Mouse (Mus musculus) NIH3T3 (cell line): Measurements from ENCODE around the gene Fnbp1.
"Not testable (repeated sequence)": the region's sequence is repeated elsewhere in the genome, so short reads cannot be mapped to it uniquely, and the experiment has no call there.

Source experiments
- DNase-seq: peaks from one replicate; pipeline ENCODE4 v3.0.0-alpha.2; 2012; ENCODE audit warnings: low read depth

The Fnbp1 gene

DNA sequence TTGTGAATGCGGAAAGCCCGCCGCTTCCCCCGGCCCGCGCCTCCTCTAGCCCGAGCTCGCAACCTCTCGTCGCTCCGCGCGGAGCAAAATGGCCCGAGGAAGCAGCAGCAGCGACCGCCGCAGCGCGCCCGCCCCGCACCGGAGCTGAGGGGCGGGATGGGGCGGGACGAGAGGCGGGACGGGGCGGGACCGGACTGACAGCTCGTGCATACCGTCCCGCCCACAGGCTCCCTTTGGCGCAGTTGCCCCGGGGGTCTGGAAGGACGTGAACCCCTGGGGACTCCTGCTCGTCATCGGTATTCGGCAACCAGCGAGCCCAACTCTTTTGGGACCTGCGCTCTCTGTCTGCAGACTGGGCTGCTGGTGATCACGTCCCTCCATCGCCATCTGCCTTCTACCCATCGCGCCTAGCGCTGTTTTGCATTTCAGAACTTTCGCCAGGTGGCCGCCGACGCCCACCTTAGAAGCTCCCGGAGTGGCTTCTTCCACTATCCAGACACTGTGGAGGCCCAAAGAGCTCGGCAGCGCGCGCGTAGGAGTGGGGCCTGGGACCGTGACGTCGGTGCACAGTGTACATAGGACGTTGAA lies at the start of gene Fnbp1:
Gene Fnbp1, minus strand, starts transcription at position 142 of the 588 bp plus-strand sequence.
- DNase-seq: peak; percentile 93

DNA sequence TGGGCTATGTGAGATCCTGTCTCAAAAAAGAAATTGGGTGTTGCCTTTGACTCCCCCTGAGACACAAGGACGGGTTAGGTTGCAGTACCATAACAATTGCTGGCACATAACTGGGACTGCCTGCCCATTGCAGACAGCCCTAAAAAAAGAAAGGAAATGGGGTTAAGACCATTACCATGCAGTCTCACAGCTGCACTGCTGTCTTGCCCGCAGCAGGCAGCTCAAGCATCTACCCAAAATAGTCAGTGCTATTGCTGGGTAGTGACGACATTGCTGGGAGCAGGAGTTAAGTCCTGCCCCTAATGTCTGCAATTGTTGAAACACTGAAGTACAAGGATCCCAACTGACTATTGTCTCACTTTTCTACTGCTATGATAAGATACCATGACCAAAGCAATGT lies 47.8 kb upstream of the Fnbp1 start:
- DNase-seq: no peak

DNA sequence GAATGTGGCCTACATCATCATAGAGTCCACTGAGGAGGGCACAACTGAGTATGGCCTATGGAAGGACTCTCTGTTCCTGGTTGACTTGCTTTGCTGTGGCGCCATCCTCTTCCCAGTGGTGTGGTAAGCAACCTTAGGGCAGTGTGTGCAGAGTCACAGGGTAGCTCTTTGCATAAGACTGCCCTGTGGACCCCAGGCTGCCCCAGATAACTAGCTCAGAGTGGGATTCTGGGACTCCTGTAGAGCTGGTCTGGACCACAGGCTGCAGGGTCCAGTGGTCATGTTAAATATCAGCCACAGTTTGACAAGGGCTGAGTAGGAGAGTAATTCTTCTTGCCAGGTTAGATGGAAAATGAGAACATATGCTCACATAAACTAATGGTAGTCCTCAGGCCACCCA lies 46.9 kb upstream of the Fnbp1 start:
- no peak for DNase-seq

DNA sequence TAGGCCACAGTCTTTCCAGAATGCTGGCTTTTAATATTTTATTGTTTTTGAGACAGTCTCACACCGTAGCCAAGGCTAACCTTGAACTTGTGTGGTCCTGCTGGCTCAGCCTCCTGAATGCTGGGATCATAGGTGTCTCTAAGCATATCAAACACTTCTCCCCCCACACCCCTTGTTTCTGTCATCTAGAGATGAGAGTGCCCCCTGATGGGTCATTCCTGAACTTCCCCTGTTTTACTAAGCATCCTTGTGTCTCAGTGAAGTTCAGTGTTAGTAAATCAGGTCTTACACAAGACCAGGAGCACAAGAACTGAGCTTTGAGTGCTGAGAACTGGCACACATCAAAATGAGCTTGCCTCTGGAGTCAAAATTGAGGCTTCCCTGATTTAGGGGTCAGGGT lies 42.0 kb upstream of the Fnbp1 start:
- peak; percentile 34 for DNase-seq

DNA sequence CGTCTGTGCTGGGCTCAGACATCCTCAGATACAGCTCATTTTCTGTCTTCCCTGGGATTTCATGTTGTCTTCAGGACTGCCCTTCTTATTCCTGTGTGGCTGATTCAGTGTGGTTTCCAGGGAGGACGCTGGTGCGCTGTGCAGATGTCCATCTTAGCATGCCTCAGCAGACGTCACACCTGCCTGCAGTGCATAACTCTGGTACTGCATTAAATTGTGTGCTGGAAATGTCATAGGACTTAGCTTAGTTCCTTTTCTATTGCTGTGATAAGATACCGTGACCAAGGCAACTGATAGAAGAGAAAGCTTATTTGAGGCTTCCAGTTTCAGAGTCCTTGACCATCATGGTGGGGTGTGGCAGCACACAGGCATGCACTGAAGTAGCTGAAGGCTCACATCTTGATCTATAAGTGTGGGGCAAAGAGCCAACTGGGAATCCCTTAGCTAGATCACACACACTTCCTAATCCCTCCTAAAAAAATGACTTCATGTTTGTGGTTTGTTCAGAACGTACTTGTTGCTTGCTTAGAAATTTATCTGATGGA lies 41.0 kb upstream of the Fnbp1 start:
- DNase-seq: no peak

DNA sequence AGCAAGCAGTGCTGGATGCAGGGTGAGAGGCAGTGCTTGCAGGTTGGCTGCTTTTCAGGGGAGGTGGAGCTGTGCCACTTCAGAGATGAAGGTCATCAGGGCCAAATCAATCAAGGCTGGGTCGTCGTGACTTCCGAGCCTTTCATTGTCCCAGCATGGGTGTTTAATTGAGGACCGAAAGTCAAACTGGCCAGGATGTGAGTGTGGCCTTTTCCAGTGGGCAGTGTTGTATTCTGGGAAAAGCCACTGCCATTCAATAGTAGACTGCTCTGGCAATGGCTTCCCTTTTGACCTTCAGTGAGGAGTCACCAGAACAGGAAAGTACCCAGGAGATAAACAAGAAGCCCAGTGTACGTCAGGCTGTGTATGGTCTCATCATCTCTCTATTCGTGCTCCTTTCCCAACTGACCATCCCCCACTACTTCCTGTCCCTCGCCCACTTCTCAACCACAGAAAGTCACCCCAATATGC lies 38.3 kb upstream of the Fnbp1 start:
- DNase-seq: no peak

DNA sequence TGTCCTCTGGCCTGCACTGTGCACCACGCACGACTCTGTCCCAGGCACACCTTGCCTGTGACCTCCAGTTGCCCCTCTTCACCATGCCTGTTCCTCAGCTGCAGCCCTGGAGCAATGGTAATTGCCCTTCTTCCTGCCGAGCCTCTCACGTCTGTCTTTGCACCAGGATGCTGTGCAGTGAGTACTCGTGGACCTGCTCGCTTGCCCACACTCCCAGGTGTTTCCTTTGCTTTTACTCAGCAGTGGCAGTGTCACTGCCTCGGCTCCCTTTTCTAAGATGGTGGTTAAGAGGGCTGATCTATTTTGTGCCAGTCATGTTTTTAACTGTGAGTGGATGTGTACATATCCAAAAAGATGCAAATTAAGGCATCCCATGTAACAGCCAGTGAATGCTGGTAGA lies 37.7 kb upstream of the Fnbp1 start:
- no peak for DNase-seq

DNA sequence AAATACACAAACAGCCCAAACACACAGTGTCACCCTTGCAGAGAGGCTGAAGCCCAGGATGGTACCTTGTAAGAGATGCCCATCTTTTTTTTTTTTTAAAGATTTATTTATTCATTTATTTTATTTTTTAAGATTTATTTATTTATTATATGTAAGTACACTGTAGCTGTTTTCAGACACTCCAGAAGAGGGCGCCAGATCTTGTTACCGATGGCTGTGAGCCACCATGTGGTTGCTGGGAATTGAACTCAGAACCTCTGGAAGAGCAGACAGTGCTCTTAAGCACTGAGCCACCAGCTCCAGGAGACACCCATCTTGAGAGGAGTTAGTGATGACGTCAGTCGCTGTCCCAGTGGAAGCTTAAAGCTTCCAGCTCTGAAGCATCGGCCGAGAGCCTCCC lies 36.8 kb upstream of the Fnbp1 start:
- peak; percentile 12 for DNase-seq

DNA sequence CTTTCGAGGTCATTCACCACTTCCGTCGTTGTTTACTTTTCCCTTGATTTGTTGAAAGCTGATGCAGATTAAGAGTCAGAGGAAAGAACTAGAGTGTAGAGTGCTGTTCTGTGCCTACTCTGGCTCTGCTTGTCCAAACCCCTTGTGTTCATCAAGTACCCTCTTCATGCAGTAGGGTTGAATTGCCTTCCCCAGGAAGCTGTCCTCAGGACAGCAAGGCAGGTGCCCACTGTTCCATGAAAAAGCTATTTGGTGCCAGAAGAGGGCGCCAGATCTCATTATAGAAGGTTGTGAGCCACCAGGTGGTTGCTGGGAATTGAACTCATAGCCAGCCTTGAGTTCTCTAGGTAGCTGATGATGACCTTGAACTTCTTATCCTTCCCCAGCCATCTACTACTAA lies 31.5 kb upstream of the Fnbp1 start:
- DNase-seq: no peak

DNA sequence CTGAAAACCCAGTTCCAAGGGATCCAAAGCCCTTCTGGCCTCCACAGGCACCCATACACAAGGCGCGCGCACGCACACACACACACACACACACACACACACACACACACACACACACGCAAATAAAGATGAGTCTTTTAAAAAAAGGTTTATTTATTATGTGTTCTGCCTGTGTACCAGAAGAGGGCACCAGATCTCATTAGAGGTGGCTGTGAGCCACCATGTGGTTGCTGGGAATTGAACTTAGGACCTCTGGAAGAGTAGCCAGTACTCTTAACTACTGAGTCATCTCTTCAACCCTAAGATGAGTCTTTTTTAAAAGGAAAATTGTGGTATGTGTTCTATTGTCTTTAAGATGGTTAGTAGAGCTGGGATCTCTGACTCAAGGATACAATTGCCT lies 30.7 kb upstream of the Fnbp1 start:
- peak; percentile 68 for DNase-seq

DNA sequence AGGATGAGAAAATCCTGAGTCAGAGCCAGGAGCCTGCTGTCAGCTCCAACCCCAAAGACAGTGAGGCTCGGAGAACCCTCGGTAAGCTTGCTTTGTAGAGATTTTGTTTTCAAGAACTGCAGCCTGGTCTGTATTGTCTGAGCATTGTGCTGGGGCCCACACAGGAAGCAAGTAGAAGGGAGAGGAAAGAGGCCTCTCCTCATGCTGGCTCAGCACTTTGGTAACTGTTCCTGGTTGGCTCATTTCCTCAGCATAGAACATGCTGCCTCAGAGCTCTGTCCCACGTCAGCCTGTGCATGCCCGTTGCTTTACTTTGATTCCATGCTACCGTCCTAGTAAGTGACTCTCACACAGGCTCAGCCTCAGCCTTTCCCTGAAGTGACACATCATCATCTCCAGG lies 30.2 kb upstream of the Fnbp1 start:
- no peak for DNase-seq

DNA sequence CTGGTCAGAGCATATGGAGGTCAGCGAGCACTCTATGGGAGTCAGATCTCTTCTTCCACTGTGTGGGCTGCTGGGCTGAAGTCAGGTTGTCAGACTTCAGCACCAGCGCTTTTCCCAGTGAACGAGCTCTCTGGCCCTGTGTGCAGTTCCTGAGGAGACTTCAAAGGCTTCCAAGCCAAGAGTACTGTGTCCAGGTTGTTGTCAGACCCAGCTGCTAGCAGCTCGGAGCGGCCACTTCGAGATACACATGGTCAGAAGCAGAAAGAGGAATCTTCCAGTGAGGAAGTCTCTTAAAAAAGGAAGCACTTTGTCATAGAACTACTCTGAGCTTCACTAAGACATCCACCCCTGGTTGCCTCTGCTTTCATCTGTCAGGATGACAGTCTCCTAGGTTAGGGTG lies 28.4 kb upstream of the Fnbp1 start:
- DNase-seq: no peak

DNA sequence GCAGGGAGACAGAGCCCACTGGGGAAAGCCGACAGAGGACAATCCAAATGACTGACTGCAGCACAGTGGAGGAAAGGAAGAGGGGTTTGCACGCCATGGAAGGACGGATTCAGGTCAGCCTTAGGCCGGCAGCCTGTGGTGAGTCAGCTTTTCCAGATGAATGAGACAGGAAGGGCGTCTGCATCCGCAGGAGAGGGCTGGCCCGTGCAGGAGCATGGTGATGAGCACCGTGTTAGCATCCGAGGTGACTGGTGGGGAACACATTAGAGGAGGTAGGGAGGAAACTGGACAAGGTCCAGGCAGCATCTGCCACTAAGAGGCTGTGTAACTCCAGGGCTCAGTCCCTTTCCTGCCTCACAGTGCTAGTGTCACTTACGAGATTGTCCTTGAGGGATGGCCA lies 27.2 kb upstream of the Fnbp1 start:
- no peak for DNase-seq

DNA sequence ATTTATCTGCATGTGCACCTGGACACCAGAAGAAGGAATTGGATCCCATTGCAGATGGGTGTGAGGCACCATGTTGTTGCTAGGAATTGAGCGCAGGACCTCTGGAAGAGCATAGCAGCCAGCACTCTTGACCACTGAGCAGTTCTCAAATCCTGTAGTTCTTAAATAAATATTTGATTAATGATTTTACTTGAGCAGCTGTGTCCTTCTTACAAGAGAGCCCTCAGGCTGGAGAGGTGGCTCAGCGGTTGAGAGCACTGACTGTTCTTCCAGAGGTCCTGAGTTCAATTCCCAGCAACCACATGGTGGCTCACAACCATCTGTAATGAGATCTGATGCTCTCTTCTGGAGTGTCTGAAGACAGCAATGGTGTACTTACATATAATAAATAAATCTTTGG lies 25.8 kb upstream of the Fnbp1 start:
- DNase-seq: not testable (repeated sequence)

DNA sequence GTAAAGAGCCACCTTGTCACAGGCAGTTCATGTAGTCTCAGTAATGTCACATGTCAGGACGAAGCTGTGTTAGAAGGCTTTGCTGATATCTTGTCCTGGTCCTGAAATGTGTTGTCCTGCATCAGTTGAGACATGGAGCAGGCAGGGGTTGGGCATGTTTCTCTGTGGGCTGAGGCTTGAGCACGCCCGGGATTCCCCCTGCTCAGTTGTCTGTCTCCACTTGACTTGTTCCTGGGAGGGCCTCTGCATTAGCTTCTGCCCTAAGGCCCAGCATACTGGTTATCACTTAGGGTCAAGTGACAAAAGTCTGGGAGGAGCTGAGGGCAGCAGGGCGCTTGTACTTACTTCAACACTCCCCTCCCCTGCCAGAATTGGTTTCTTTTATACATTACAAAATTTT lies 23.7 kb upstream of the Fnbp1 start:
- DNase-seq: no peak

DNA sequence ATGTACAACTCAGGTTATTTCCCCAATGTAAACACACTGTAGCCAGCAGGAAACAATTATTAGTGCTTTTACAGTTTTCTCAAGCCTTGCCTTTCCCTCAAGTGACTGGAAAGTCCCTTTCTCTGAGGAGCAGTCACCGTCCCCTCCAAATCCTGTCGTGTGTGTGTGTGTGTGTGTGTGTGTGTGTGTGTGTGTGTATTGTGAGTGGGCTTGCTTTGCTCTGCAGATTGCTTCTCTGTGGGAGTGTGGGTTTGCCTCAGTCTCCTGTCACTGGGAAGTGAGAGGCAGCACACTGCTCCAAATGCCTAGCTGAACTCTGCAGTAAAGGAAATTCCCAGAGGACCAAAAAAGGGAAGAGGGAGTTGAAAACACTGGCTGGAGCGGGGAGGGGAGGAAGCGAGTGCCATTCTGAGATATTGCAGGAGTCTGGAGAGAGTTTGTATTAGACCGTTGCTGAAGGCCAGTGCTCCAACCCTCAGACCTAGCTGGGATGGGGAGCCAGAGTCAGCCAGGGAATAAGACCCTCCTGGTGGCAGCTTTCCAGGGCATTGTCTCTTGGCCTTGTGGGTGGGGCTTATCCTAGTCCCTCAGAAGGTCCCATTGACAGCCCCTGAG lies 23.1 kb upstream of the Fnbp1 start:
- DNase-seq: no peak

DNA sequence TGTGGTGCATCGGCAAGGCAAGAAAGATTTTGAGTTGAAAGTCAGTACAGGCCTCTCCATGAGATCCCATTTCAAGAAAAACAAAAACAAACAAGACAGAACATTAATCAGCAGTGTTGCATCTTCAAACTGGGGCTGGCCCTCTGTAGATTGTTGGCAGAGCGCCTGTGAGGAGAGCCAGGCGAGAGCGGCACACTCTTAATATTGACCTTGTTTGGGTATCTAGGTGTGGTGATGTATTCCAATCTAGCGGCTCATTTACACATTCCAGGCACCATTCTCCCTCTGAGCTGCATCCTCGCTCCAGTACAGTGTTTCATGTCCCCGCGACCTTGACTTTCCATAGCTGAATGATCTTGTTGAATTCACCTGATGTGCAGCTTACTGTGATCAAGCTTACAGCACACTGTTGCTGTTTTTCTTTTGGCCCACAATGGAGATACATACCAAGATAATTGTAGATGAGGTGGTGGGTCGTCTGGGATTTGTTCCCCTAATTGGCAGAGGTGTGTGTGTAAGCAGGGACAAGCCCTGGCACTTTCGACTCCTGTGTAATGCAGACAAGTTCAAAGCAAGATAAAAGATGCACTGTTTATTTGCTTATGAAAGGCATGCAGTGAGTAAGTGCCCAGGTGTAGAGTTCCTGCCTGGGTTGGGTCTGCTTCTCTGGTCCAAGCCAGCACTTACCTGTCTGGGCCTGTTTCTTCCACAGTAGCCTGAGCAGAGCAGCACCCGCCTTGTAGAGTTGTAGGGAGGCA lies 21.7 kb upstream of the Fnbp1 start:
- no peak for DNase-seq

DNA sequence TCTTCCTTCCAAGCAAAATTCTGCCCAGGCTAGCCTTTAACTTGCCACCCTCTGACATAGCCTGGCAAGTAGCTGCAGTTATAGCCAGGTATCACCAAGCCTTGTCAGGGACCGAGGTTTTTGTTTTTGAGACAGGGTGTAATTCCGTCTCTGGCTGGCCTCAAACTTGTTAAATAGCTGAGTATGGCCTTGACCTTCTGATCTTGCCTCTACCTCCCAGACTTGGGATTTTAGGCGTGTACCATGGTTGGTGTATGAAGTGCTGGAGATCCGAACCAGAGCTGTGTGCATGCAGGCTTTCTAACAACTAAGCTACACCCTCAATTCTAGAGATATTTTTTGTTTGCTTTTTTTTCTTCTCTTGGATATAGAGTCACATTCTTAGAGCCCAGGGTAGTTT lies 19.8 kb upstream of the Fnbp1 start:
- no peak for DNase-seq

DNA sequence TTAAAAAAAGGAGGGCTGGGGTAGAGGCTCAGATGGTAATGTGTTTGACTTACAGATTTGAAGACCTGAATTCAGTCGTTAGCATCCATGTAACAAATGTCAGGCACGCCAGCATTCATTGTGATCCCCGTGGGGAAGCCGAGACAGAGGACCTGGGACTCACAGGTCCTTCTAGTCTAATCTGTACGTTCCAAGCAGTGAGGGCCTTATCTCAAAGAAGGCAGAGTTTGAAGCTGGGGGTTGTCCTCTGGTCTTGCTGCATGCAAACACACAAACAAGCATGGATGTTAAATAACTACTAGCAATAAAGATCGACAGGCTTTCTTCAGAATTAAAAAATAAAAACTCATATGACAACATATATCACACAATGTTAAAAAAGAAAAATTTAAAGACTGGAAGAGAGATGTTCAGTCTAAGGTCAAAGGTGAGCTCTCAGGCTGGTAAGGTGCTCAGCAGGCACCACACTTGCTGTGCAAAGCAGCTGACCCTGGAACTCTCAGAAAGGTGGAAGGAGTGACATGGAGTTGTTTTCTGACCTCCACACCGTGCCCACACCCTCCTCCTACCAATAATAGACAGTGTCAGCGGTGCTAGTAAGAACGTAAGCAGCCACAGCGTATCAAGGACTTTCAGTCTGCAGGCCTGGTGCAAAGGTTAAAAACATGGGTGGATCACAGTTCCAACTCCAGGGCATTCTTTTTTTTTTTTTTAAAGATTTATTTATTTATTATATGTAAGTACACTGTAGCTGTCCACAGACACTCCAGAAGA lies 18.5 kb upstream of the Fnbp1 start:
- DNase-seq: no peak

DNA sequence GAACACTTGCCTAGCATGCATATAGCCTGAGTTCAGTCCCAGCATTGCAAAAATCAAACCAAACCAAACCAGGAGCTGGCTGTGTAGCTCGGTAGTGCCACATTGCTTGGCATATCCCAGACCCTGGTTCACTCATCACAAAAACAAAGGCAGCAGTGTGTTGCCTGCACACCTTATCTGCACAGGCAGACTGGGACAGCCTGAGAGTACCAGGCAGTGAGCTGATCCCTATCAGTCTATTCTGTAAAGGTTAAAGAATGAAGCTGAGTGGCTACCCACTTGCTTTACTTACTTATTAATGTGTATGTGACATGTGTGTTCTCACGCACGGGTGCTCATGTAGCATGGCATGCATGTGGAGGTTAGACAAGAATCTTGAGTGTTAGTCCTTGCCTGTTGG lies 15.0 kb upstream of the Fnbp1 start:
- no peak for DNase-seq

DNA sequence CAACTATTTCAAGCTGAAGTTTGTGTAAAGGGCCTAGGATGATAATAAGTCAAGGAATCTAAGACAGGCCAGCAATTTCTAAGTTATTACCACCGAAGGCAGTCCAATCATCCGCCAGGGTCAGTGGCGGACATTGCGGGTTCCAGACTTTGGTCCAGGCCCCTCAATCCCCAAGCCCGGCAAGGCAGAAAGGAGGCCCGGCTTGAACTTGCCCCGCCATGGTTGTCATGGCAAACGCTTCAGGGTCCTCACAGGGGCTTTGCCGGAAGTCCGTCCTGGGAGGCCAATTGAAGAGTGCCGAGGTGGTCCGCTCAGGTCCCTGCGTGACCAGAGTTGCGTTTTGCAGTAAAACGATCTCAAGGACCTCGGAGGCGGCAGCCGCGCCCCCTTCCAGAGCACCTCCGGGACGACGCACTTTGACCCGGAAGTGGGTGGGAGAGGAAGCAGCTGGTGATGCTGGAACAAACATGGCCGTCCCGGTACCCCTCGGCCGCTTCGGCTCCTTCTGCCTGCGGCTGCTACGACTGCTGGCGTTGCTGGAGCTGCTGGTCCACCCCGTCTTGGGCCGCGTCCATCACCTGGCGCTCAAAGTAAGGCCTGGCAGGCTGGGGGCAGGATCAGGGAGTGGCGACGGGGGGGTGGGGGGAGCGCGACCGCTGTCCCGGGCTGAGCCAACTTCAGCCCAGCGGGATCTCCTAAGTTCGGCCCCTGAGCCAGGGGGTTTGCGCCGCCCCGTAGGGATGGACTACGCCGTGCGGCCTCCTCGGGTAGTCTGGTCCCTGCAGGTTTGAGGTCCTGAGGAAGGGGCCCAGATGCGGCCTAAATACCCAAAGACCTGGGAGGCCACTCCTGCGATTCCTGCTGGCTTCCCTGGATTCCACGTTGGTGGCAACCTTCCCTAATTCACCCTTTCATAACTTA lies 10.3 kb upstream of the Fnbp1 start, which contains the start of gene Gpr107:
Gene Gpr107, plus strand, starts transcription at position 425 of the 921 bp plus-strand sequence.
- DNase-seq: peak; percentile 88
